Mouse (Mus musculus): Measurements from ENCODE around the gene Islr. TPM values are rescaled to one million over a fixed set of nuclear protein-coding genes. Genes with fewer than 3 reads are reported as not detected.

The Islr gene
- polyA plus RNA-seq, 1 experiment from 2014 or later: 48.6 TPM

DNA sequence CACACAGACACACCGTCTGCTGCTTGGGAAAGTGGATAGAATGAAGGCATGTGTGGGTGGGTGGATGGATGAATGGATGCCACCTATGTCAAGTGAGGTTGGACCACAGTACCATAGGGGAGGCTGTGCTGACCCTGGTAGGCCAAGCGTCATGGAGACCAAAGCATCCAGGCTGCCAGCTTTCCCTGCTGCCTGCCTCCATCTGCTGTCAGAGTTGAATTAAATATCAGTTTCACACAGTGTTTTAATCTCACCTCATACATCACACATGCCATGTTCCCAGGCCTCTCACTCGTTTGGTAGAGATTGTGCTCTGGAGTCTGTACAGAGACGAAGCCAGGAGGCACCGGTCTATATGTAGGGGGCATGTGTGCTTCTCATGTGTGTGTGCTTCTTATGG lies 93.3 kb downstream of the Islr start:
- no peaks in the 10 kb centered on the region for H3K36me3 ChIP-seq (ENCODE audit: control insufficient read depth, insufficient read depth, low read length)
- no peak overlapping the region for H3K27ac ChIP-seq (ENCODE audit: low read depth, low read length)
- H3K4me2 ChIP-seq (replicated peaks; ENCODE audit: low read depth, low read length): no peak overlapping the region
- no peak overlapping the region for H3K4me3 ChIP-seq (ENCODE audit: low read length)
- peaks cover 45% of the 10 kb centered on the region for H3K4me1 ChIP-seq (ENCODE audit: control insufficient read depth, insufficient read depth, low read length)
- ATAC-seq (ENCODE audit: low FRiP score, low TSS enrichment): no peak
- 79% methylated on average over 5 of the region's 5 CpGs for WGBS
- no peaks in the 10 kb centered on the region; the same call in 1 of the 2 replicates for H3K27me3 ChIP-seq (ENCODE audit: control insufficient read depth, insufficient read depth, low read length)
- no peak overlapping the region for H3K9ac ChIP-seq (ENCODE audit: low read depth, low read length)
- no peaks in the 10 kb centered on the region for H3K9me3 ChIP-seq (ENCODE audit: control insufficient read depth, low read length)

- H3K9me3 ChIP-seq (ENCODE audit: control insufficient read depth, low read length): no peaks in the 10 kb centered on the region
- peaks cover 15% of the 10 kb centered on the region for H3K4me1 ChIP-seq (ENCODE audit: control insufficient read depth, insufficient read depth, low read length)
- H3K27ac ChIP-seq (ENCODE audit: low read depth, low read length): no peak overlapping the region
- H3K36me3 ChIP-seq (ENCODE audit: control insufficient read depth, insufficient read depth, low read length): no peaks in the 10 kb centered on the region
- no peaks in the 10 kb centered on the region; the same call in 1 of the 2 replicates for H3K27me3 ChIP-seq (ENCODE audit: control insufficient read depth, insufficient read depth, low read length)
- H3K4me2 ChIP-seq (replicated peaks; ENCODE audit: low read depth, low read length): no peak overlapping the region
- H3K9ac ChIP-seq (ENCODE audit: low read depth, low read length): no peak overlapping the region
- H3K4me3 ChIP-seq (ENCODE audit: low read length): no peak overlapping the region
- 63% methylated on average over 5 of the region's 5 CpGs for WGBS
- no peak for ATAC-seq (ENCODE audit: low FRiP score, low TSS enrichment)
Measured at GRCm38 (mm10) chr9:58107494-58107893, 96.6 kb downstream of the Islr start.

Small RNAs within 50 kb of the gene (microRNA-seq; reads per million reads assigned to microRNA genes)
- not detected for gene Mir6385

Other genes starting within 250 kb of the Islr start
- 0.47 and 0.87 TPM in 2 replicates for gene Cyp11a1, start 197.9 kb downstream of the Islr start, polyA plus RNA-seq (2014; fragmentation: Nextera tagmentation; extraction: Ambion mirVana)
- gene Stra6, start 140.5 kb downstream of the Islr start, polyA plus RNA-seq (2014; fragmentation: Nextera tagmentation; extraction: Ambion mirVana): 25.7 and 39.2 TPM in 2 replicates
- 0.09 and 0.57 TPM in 2 replicates for gene Ccdc33, start 85.5 kb downstream of the Islr start, polyA plus RNA-seq (2014; fragmentation: Nextera tagmentation; extraction: Ambion mirVana)
- gene Islr2, start within 50 bp of the Islr start, polyA plus RNA-seq (2014; fragmentation: Nextera tagmentation; extraction: Ambion mirVana): 0.12 and 0.23 TPM in 2 replicates
- 13.5 and 25.0 TPM in 2 replicates for gene Pml, start 45.5 kb upstream of the Islr start, polyA plus RNA-seq (2014; fragmentation: Nextera tagmentation; extraction: Ambion mirVana)
- gene Stoml1, start 48.9 kb upstream of the Islr start, polyA plus RNA-seq (2014; fragmentation: Nextera tagmentation; extraction: Ambion mirVana): 22.3 and 29.8 TPM in 2 replicates
- 26.0 and 27.0 TPM in 2 replicates for gene Loxl1, start 108.9 kb upstream of the Islr start, polyA plus RNA-seq (2014; fragmentation: Nextera tagmentation; extraction: Ambion mirVana)
- not detected in 2 replicates for gene Tbc1d21, start 166.1 kb upstream of the Islr start, polyA plus RNA-seq (2014; fragmentation: Nextera tagmentation; extraction: Ambion mirVana)

Data from kidney, embryonic 14.5 days (tissue).